Comparison of ENCODE assay signal across 30 mouse cellular contexts in genomic region chr5:74967882-74968281, GRCm38 (mm10).
DNase-seq lines count a peak whose midpoint lies in the region; ATAC-seq and TF ChIP-seq lines count a peak whose summit lies in the region.
"Had no signal": no experiment of that assay in that cellular context is flagged by ENCODE, and none has a peak within 500 bp of the region (broad histone marks: within the 10 kb centered on the region; RNA-seq: fewer than 3 reads in every experiment).

No protein-coding gene starts in this region.

- H3K27me3 ChIP-seq in forebrain, embryonic 14.5 days (replicated peaks; ENCODE audit: control insufficient read depth, insufficient read depth, low read length): no peaks in the 10 kb centered on the region
- peaks cover 64% of the 10 kb centered on the region for H3K27me3 ChIP-seq in forebrain, embryonic 12.5 days
- H3K27me3 ChIP-seq in forebrain, postnatal 0 days (ENCODE audit: insufficient read depth, low read length): no peaks in the 10 kb centered on the region
- H3K27me3 ChIP-seq in forebrain, embryonic 11.5 days (ENCODE audit: control insufficient read depth, insufficient read depth, low read length): peaks cover 5% of the 10 kb centered on the region; the same call in 1 of the 2 replicates
- H3K27me3 ChIP-seq in embryonic facial prominence, embryonic 14.5 days (replicated peaks; ENCODE audit: control insufficient read depth, insufficient read depth, low read length): no peaks in the 10 kb centered on the region
- H3K27me3 ChIP-seq: CH12.LX, Patski had no signal

- DNase-seq in forebrain, embryonic 14.5 days (ENCODE audit: low spot score): no peak
- DNase-seq in forebrain, postnatal 0 days: peak; percentile 36
- DNase-seq in forebrain, embryonic 11.5 days (ENCODE audit: low spot score): no peak
- peak; percentile 56 for DNase-seq in embryonic facial prominence, embryonic 14.5 days (ENCODE audit: low spot score)
- no peak for DNase-seq in lung, postnatal 36 days
- DNase-seq: adrenal gland, postnatal 10 days; adrenal gland, postnatal 36 days; B cell, adult 2 months; cerebellum, adult 11 months; cerebellum, adult 2 months; cerebellum, adult 9-11 months; cerebellum, postnatal 25 days; gastrocnemius, adult 2 months; gastrocnemius, postnatal 14 days; heart, adult 2 months; heart, postnatal 14 days; heart, postnatal 4 days; kidney, adult 18-20 months; kidney, adult 9 months had no signal

- H3K9me3 ChIP-seq in forebrain, embryonic 14.5 days (replicated peaks; ENCODE audit: control insufficient read depth, low read length): no peaks in the 10 kb centered on the region
- H3K9me3 ChIP-seq in forebrain, embryonic 12.5 days: no peaks in the 10 kb centered on the region
- no peaks in the 10 kb centered on the region for H3K9me3 ChIP-seq in forebrain, postnatal 0 days (ENCODE audit: low read length)
- no peaks in the 10 kb centered on the region for H3K9me3 ChIP-seq in forebrain, embryonic 11.5 days (ENCODE audit: control insufficient read depth, low read length)
- H3K9me3 ChIP-seq in embryonic facial prominence, embryonic 14.5 days (ENCODE audit: control insufficient read depth, low read length): no peaks in the 10 kb centered on the region
- H3K9me3 ChIP-seq: G1E; heart, embryonic 10.5 days; heart, embryonic 13.5 days had no signal

- no peak overlapping the region for H3K4me2 ChIP-seq in forebrain, embryonic 14.5 days (ENCODE audit: low read length)
- no peak overlapping the region for H3K4me2 ChIP-seq in forebrain, embryonic 12.5 days
- H3K4me2 ChIP-seq in forebrain, postnatal 0 days (ENCODE audit: low read depth): no peak overlapping the region
- no peak overlapping the region for H3K4me2 ChIP-seq in forebrain, embryonic 11.5 days (ENCODE audit: low read depth, low read length, severe bottlenecking)
- H3K4me2 ChIP-seq in embryonic facial prominence, embryonic 14.5 days (ENCODE audit: low read depth, low read length): no peak overlapping the region
- H3K4me2 ChIP-seq: heart, embryonic 13.5 days; hindbrain, embryonic 14.5 days had no signal

- no peak overlapping the region for H3K4me3 ChIP-seq in forebrain, embryonic 14.5 days (ENCODE audit: low read depth, low read length)
- H3K4me3 ChIP-seq in forebrain, embryonic 12.5 days (replicated peaks): no peak overlapping the region
- no peak overlapping the region for H3K4me3 ChIP-seq in forebrain, postnatal 0 days (ENCODE audit: low read depth, low read length)
- no peak overlapping the region for H3K4me3 ChIP-seq in forebrain, embryonic 11.5 days (ENCODE audit: low read depth, low read length)
- H3K4me3 ChIP-seq in embryonic facial prominence, embryonic 14.5 days (ENCODE audit: low read depth, low read length): no peak overlapping the region
- H3K4me3 ChIP-seq: erythroblast, embryonic 14.5 days; gastrocnemius, adult 2 months; heart, adult 2 months; heart, embryonic 10.5 days; heart, embryonic 13.5 days had no signal

- no peak for TF ChIP-seq CTCF in forebrain, postnatal 0 days (IDR thresholded peaks at IDR 0.05; ENCODE audit: low read depth)

- H3K36me3 ChIP-seq in forebrain, embryonic 14.5 days (ENCODE audit: control insufficient read depth, insufficient read depth, low read length): no peaks in the 10 kb centered on the region
- no peaks in the 10 kb centered on the region for H3K36me3 ChIP-seq in forebrain, embryonic 12.5 days (replicated peaks)
- H3K36me3 ChIP-seq in forebrain, postnatal 0 days (ENCODE audit: insufficient read depth): no peaks in the 10 kb centered on the region
- no peaks in the 10 kb centered on the region for H3K36me3 ChIP-seq in forebrain, embryonic 11.5 days (ENCODE audit: control insufficient read depth, insufficient read depth, low read length)
- H3K36me3 ChIP-seq in embryonic facial prominence, embryonic 14.5 days (ENCODE audit: control insufficient read depth, insufficient read depth, low read length): no peaks in the 10 kb centered on the region
- H3K36me3 ChIP-seq: G1E; heart, embryonic 10.5 days; heart, embryonic 13.5 days had no signal

- peak overlapping the region; percentile 33; the same call in 1 of the 2 replicates for H3K27ac ChIP-seq in forebrain, embryonic 14.5 days (ENCODE audit: low read depth, low read length)
- no peak overlapping the region for H3K27ac ChIP-seq in forebrain, embryonic 12.5 days
- H3K27ac ChIP-seq in forebrain, postnatal 0 days (ENCODE audit: low read depth, low read length): no peak overlapping the region
- H3K27ac ChIP-seq in forebrain, embryonic 11.5 days (ENCODE audit: low read depth, low read length): no peak overlapping the region
- H3K27ac ChIP-seq in embryonic facial prominence, embryonic 14.5 days (replicated peaks; ENCODE audit: low read depth, low read length): peak overlapping the region; percentile 21; the same call in 1 of the 2 replicates
- H3K27ac ChIP-seq: gastrocnemius, adult 2 months; heart, adult 2 months; heart, embryonic 10.5 days; heart, embryonic 13.5 days; hindbrain, embryonic 14.5 days; hindbrain, postnatal 0 days had no signal

- H3K4me1 ChIP-seq in forebrain, embryonic 14.5 days (ENCODE audit: control insufficient read depth, insufficient read depth, low read length): peaks cover 2% of the 10 kb centered on the region; the same call in 1 of the 2 replicates
- no peaks in the 10 kb centered on the region for H3K4me1 ChIP-seq in forebrain, embryonic 12.5 days
- no peaks in the 10 kb centered on the region; the same call in 1 of the 2 replicates for H3K4me1 ChIP-seq in forebrain, postnatal 0 days (ENCODE audit: insufficient read depth)
- no peaks in the 10 kb centered on the region for H3K4me1 ChIP-seq in forebrain, embryonic 11.5 days (replicated peaks; ENCODE audit: control insufficient read depth, insufficient read depth, low read length)
- peaks cover 7% of the 10 kb centered on the region for H3K4me1 ChIP-seq in embryonic facial prominence, embryonic 14.5 days (ENCODE audit: control insufficient read depth, insufficient read depth, low read length)
- H3K4me1 ChIP-seq: heart, embryonic 10.5 days; heart, embryonic 13.5 days had no signal

- WGBS in forebrain, embryonic 14.5 days: 76% methylated on average over 3 of the region's 3 CpGs
- 88% methylated on average over 3 of the region's 3 CpGs for WGBS in forebrain, embryonic 12.5 days
- 77% methylated on average over 3 of the region's 3 CpGs for WGBS in forebrain, postnatal 0 days
- WGBS in forebrain, embryonic 11.5 days: 90% methylated on average over 3 of the region's 3 CpGs
- 65% methylated on average over 3 of the region's 3 CpGs for WGBS in embryonic facial prominence, embryonic 14.5 days

- no peak overlapping the region for H3K9ac ChIP-seq in forebrain, embryonic 14.5 days (ENCODE audit: low read length)
- no peak overlapping the region for H3K9ac ChIP-seq in forebrain, embryonic 12.5 days
- H3K9ac ChIP-seq in forebrain, postnatal 0 days: no peak overlapping the region
- no peak overlapping the region for H3K9ac ChIP-seq in forebrain, embryonic 11.5 days (ENCODE audit: low read length)
- H3K9ac ChIP-seq in embryonic facial prominence, embryonic 14.5 days (ENCODE audit: low read depth, low read length): no peak overlapping the region
- H3K9ac ChIP-seq: heart, embryonic 13.5 days; hindbrain, embryonic 14.5 days had no signal

- no peak for ATAC-seq in forebrain, embryonic 14.5 days
- ATAC-seq in forebrain, embryonic 12.5 days (ENCODE audit: low FRiP score): no peak
- ATAC-seq in forebrain, postnatal 0 days: peak; percentile 25; the same call in 1 of the 2 replicates
- ATAC-seq in forebrain, embryonic 11.5 days (replicated peaks; ENCODE audit: low FRiP score): no peak
- no peak for ATAC-seq in embryonic facial prominence, embryonic 14.5 days (ENCODE audit: low read depth)
- ATAC-seq: hindbrain, postnatal 0 days; inflammation-experienced regulatory T-cells, adult 6 months; intestine, embryonic 16.5 days; Patski had no signal

Comparison
In these comparisons a context has a peak if more than half of its experiments do, and no peak if none do; other contexts are left out.
1. DNase-seq: peak in forebrain, postnatal 0 days (single experiment) and embryonic facial prominence, embryonic 14.5 days (single experiment); none in forebrain, embryonic 14.5 days (single experiment), forebrain, embryonic 11.5 days (single experiment) and lung, postnatal 36 days (single experiment).
2. H3K27ac ChIP-seq: peak in forebrain, embryonic 14.5 days (single experiment) and embryonic facial prominence, embryonic 14.5 days (single experiment); none in forebrain, embryonic 12.5 days (single experiment), forebrain, postnatal 0 days (single experiment) and forebrain, embryonic 11.5 days (single experiment).